In genomic region chr15:79281389-79281788, GRCm38 (mm10) we compare ENCODE assay signal across 8 mouse cellular contexts. TPM values are rescaled to one million over a fixed set of nuclear protein-coding genes. Genes with fewer than 3 reads are reported as not detected.
DNase-seq lines count a peak whose midpoint lies in the region; ATAC-seq and TF ChIP-seq lines count a peak whose summit lies in the region.
"Had no signal": no experiment of that assay in that cellular context is flagged by ENCODE, and none has a peak within 500 bp of the region (broad histone marks: within the 10 kb centered on the region; RNA-seq: fewer than 3 reads in every experiment).

No protein-coding gene starts in this region.

- 0 out of 2 replicates have a peak, but pooled peaks have one; percentile 16 for TF ChIP-seq EP300 in ES-Bruce4 (IDR thresholded peaks at IDR 0.05; ENCODE audit: insufficient read depth, low read depth, low read length)

- WGBS in liver, embryonic 16.5 days (ENCODE audit: insufficient replicate concordance): 23% methylated on average over 1 of the region's 1 CpGs
- WGBS in stomach, embryonic 14.5 days: 55% methylated on average over 1 of the region's 1 CpGs
- 100% methylated on average over 1 of the region's 1 CpGs for WGBS in midbrain, embryonic 13.5 days
- 89% methylated on average over 1 of the region's 1 CpGs for WGBS in neural tube, embryonic 15.5 days

- H3K27ac ChIP-seq in ES-Bruce4 (ENCODE audit: insufficient read depth, low read length): peak overlapping the region; percentile 85
- peak overlapping the region; percentile 65 for H3K27ac ChIP-seq in liver, embryonic 16.5 days (ENCODE audit: low read length)
- peak overlapping the region; percentile 39; the same call in 1 of the 2 replicates for H3K27ac ChIP-seq in stomach, embryonic 14.5 days (ENCODE audit: low read length)
- no peak overlapping the region for H3K27ac ChIP-seq in midbrain, embryonic 13.5 days
- H3K27ac ChIP-seq in neural tube, embryonic 15.5 days (replicated peaks): no peak overlapping the region
- H3K27ac ChIP-seq: embryonic facial prominence, embryonic 12.5 days had no signal

- no peaks in the 10 kb centered on the region for H3K27me3 ChIP-seq in ES-Bruce4 (ENCODE audit: control insufficient read depth, insufficient read depth, low read length, poor library complexity, severe bottlenecking)
- no peaks in the 10 kb centered on the region for H3K27me3 ChIP-seq in liver, embryonic 16.5 days (ENCODE audit: control insufficient read depth, insufficient read depth, low read depth, low read length)
- no peaks in the 10 kb centered on the region for H3K27me3 ChIP-seq in stomach, embryonic 14.5 days (ENCODE audit: control insufficient read depth, insufficient read depth, low read length)
- no peaks in the 10 kb centered on the region for H3K27me3 ChIP-seq in midbrain, embryonic 13.5 days
- no peaks in the 10 kb centered on the region for H3K27me3 ChIP-seq in neural tube, embryonic 15.5 days (replicated peaks)
- H3K27me3 ChIP-seq: embryonic facial prominence, embryonic 12.5 days had no signal

- H3K4me1 ChIP-seq in ES-Bruce4 (ENCODE audit: control insufficient read depth, insufficient read depth, low read length): peaks cover 2% of the 10 kb centered on the region
- H3K4me1 ChIP-seq in liver, embryonic 16.5 days (ENCODE audit: control insufficient read depth, low read depth, low read length): peaks cover 12% of the 10 kb centered on the region
- H3K4me1 ChIP-seq in stomach, embryonic 14.5 days (ENCODE audit: control insufficient read depth, insufficient read depth, low read length): no peaks in the 10 kb centered on the region
- no peaks in the 10 kb centered on the region for H3K4me1 ChIP-seq in midbrain, embryonic 13.5 days (replicated peaks)
- H3K4me1 ChIP-seq in neural tube, embryonic 15.5 days: no peaks in the 10 kb centered on the region

- ATAC-seq in liver, embryonic 16.5 days (ENCODE audit: low read depth): peak; percentile 76
- peak; percentile 77 for ATAC-seq in stomach, embryonic 14.5 days (ENCODE audit: insufficient number of reproducible peaks, insufficient read depth, low FRiP score, low read depth)
- ATAC-seq in midbrain, embryonic 13.5 days: no peak
- ATAC-seq in neural tube, embryonic 15.5 days (ENCODE audit: low FRiP score): no peak

- peak overlapping the region; percentile 46 for H3K9ac ChIP-seq in ES-Bruce4 (ENCODE audit: low read depth, poor library complexity, severe bottlenecking)
- no peak overlapping the region for H3K9ac ChIP-seq in liver, embryonic 16.5 days (ENCODE audit: low read depth, low read length)
- no peak overlapping the region for H3K9ac ChIP-seq in stomach, embryonic 14.5 days (replicated peaks; ENCODE audit: low read depth, low read length)
- H3K9ac ChIP-seq in midbrain, embryonic 13.5 days (replicated peaks): no peak overlapping the region
- H3K9ac ChIP-seq in neural tube, embryonic 15.5 days (replicated peaks): no peak overlapping the region
- H3K9ac ChIP-seq: embryonic facial prominence, embryonic 12.5 days had no signal

- DNase-seq in c-Kit-positive CD71-negative TER-119-negative erythroid progenitor cells, embryonic 14.5 days (ENCODE audit: low read depth): peak; percentile 53
- DNase-seq in adipocyte (ENCODE audit: low spot score): no peak

- TF ChIP-seq CTCF in ES-Bruce4 (IDR thresholded peaks at IDR 0.05; ENCODE audit: low read depth, low read length): no peak

- H3K4me3 ChIP-seq in ES-Bruce4 (ENCODE audit: low read depth, low read length): peak overlapping the region; percentile 41
- no peak overlapping the region for H3K4me3 ChIP-seq in liver, embryonic 16.5 days (ENCODE audit: low read depth, low read length)
- H3K4me3 ChIP-seq in stomach, embryonic 14.5 days (ENCODE audit: low read depth, low read length): no peak overlapping the region
- H3K4me3 ChIP-seq in midbrain, embryonic 13.5 days (replicated peaks): no peak overlapping the region
- H3K4me3 ChIP-seq in neural tube, embryonic 15.5 days (replicated peaks): no peak overlapping the region
- H3K4me3 ChIP-seq: embryonic facial prominence, embryonic 12.5 days had no signal

- no peak for TF ChIP-seq POLR2A in ES-Bruce4 (IDR thresholded peaks at IDR 0.05; ENCODE audit: insufficient read depth, low read length)

- no peak overlapping the region for H3K4me2 ChIP-seq in liver, embryonic 16.5 days (ENCODE audit: low read depth, low read length)
- H3K4me2 ChIP-seq in stomach, embryonic 14.5 days (replicated peaks; ENCODE audit: low read depth, low read length): no peak overlapping the region
- H3K4me2 ChIP-seq in midbrain, embryonic 13.5 days (replicated peaks): no peak overlapping the region
- H3K4me2 ChIP-seq in neural tube, embryonic 15.5 days: no peak overlapping the region
- H3K4me2 ChIP-seq: embryonic facial prominence, embryonic 12.5 days had no signal

- H3K9me3 ChIP-seq in ES-Bruce4 (replicated peaks; ENCODE audit: control insufficient read depth, insufficient read depth, low read length, poor library complexity, severe bottlenecking): no peaks in the 10 kb centered on the region
- no peaks in the 10 kb centered on the region for H3K9me3 ChIP-seq in liver, embryonic 16.5 days (replicated peaks; ENCODE audit: control insufficient read depth, low read length)
- no peaks in the 10 kb centered on the region for H3K9me3 ChIP-seq in stomach, embryonic 14.5 days (ENCODE audit: control insufficient read depth, low read depth, low read length)
- no peaks in the 10 kb centered on the region for H3K9me3 ChIP-seq in midbrain, embryonic 13.5 days
- no peaks in the 10 kb centered on the region for H3K9me3 ChIP-seq in neural tube, embryonic 15.5 days (replicated peaks)
- H3K9me3 ChIP-seq: embryonic facial prominence, embryonic 12.5 days had no signal

- H3K36me3 ChIP-seq in ES-Bruce4 (ENCODE audit: control insufficient read depth, insufficient read depth, low read length, poor library complexity, severe bottlenecking): no peaks in the 10 kb centered on the region
- no peaks in the 10 kb centered on the region for H3K36me3 ChIP-seq in liver, embryonic 16.5 days (ENCODE audit: control insufficient read depth, insufficient read depth)
- no peaks in the 10 kb centered on the region; the same call in 1 of the 2 replicates for H3K36me3 ChIP-seq in stomach, embryonic 14.5 days (ENCODE audit: control insufficient read depth, insufficient read depth, low read length)
- peaks cover 5% of the 10 kb centered on the region for H3K36me3 ChIP-seq in midbrain, embryonic 13.5 days
- no peaks in the 10 kb centered on the region for H3K36me3 ChIP-seq in neural tube, embryonic 15.5 days

RNA-seq across cellular contexts. Expression of gene Baiap2l2, which starts 3.9 kb away (rescaled TPM):
- polyA plus RNA-seq in ES-Bruce4 (2011; ENCODE audit: insufficient read depth, insufficient read length, low read depth, missing spikeins): 0.69 and 1.8 TPM in 2 replicates
- 1.7 and 2.6 TPM in 2 replicates for polyA plus RNA-seq in liver, embryonic 16.5 days (2015; fragmentation: Nextera tagmentation; extraction: Ambion mirVana)
- 5.9 and 8.6 TPM in 2 replicates for polyA plus RNA-seq in stomach, embryonic 14.5 days (2014; fragmentation: Nextera tagmentation; extraction: Ambion mirVana)
- 0.72 and 1.4 TPM in 2 replicates for polyA plus RNA-seq in midbrain, embryonic 13.5 days (2015; fragmentation: Nextera tagmentation; extraction: Ambion mirVana)
- 2.0 and 4.0 TPM in 2 replicates for polyA plus RNA-seq in neural tube, embryonic 15.5 days (2015; fragmentation: Nextera tagmentation; extraction: Ambion mirVana)

RNA-seq across cellular contexts. Expression of gene Slc16a8, which starts 26.8 kb away (rescaled TPM):
- polyA plus RNA-seq in ES-Bruce4 (2011; ENCODE audit: insufficient read depth, insufficient read length, low read depth, missing spikeins): not detected in 2 replicates
- not detected in 2 replicates for polyA plus RNA-seq in liver, embryonic 16.5 days (2015; fragmentation: Nextera tagmentation; extraction: Ambion mirVana)
- polyA plus RNA-seq in stomach, embryonic 14.5 days (2014; fragmentation: Nextera tagmentation; extraction: Ambion mirVana): 0.18 and 0.19 TPM in 2 replicates
- polyA plus RNA-seq in midbrain, embryonic 13.5 days (2015; fragmentation: Nextera tagmentation; extraction: Ambion mirVana): 0.22 and 0.23 TPM in 2 replicates
- 0.27 and 0.40 TPM in 2 replicates for polyA plus RNA-seq in neural tube, embryonic 15.5 days (2015; fragmentation: Nextera tagmentation; extraction: Ambion mirVana)

RNA-seq across cellular contexts. Expression of gene Pla2g6, which starts 46.8 kb away (rescaled TPM):
- polyA plus RNA-seq in ES-Bruce4 (2011; ENCODE audit: insufficient read depth, insufficient read length, low read depth, missing spikeins): 40.2 and 40.6 TPM in 2 replicates
- 16.7 and 19.5 TPM in 2 replicates for polyA plus RNA-seq in liver, embryonic 16.5 days (2015; fragmentation: Nextera tagmentation; extraction: Ambion mirVana)
- polyA plus RNA-seq in stomach, embryonic 14.5 days (2014; fragmentation: Nextera tagmentation; extraction: Ambion mirVana): 16.6 and 17.4 TPM in 2 replicates
- polyA plus RNA-seq in midbrain, embryonic 13.5 days (2015; fragmentation: Nextera tagmentation; extraction: Ambion mirVana): 37.5 and 43.3 TPM in 2 replicates
- 26.1 and 27.9 TPM in 2 replicates for polyA plus RNA-seq in neural tube, embryonic 15.5 days (2015; fragmentation: Nextera tagmentation; extraction: Ambion mirVana)

RNA-seq across cellular contexts. Expression of gene Gm49486, which starts 52.2 kb away (rescaled TPM):
- 1.0 TPM in 2 replicates for polyA plus RNA-seq in ES-Bruce4 (2011; ENCODE audit: insufficient read depth, insufficient read length, low read depth, missing spikeins)
- polyA plus RNA-seq in liver, embryonic 16.5 days (2015; fragmentation: Nextera tagmentation; extraction: Ambion mirVana): 0.04 and 0.07 TPM in 2 replicates
- 0.93 and 1.3 TPM in 2 replicates for polyA plus RNA-seq in stomach, embryonic 14.5 days (2014; fragmentation: Nextera tagmentation; extraction: Ambion mirVana)
- polyA plus RNA-seq in midbrain, embryonic 13.5 days (2015; fragmentation: Nextera tagmentation; extraction: Ambion mirVana): 0.88 and 1.0 TPM in 2 replicates
- 1.3 and 1.5 TPM in 2 replicates for polyA plus RNA-seq in neural tube, embryonic 15.5 days (2015; fragmentation: Nextera tagmentation; extraction: Ambion mirVana)

RNA-seq across cellular contexts. Expression of gene Pick1, which starts 52.4 kb away (rescaled TPM):
- polyA plus RNA-seq in ES-Bruce4 (2011; ENCODE audit: insufficient read depth, insufficient read length, low read depth, missing spikeins): 47.8 and 48.0 TPM in 2 replicates
- 13.1 and 13.3 TPM in 2 replicates for polyA plus RNA-seq in liver, embryonic 16.5 days (2015; fragmentation: Nextera tagmentation; extraction: Ambion mirVana)
- 28.7 and 33.1 TPM in 2 replicates for polyA plus RNA-seq in stomach, embryonic 14.5 days (2014; fragmentation: Nextera tagmentation; extraction: Ambion mirVana)
- polyA plus RNA-seq in midbrain, embryonic 13.5 days (2015; fragmentation: Nextera tagmentation; extraction: Ambion mirVana): 82.2 and 86.8 TPM in 2 replicates
- polyA plus RNA-seq in neural tube, embryonic 15.5 days (2015; fragmentation: Nextera tagmentation; extraction: Ambion mirVana): 89.9 and 99.7 TPM in 2 replicates

Comparison
In these comparisons a context has a peak if more than half of its experiments do, and no peak if none do; other contexts are left out.
1. H3K27ac ChIP-seq: peak in ES-Bruce4 (single experiment), liver, embryonic 16.5 days (single experiment) and stomach, embryonic 14.5 days (single experiment); none in midbrain, embryonic 13.5 days (single experiment) and neural tube, embryonic 15.5 days (single experiment).
2. ATAC-seq: peak in liver, embryonic 16.5 days (single experiment) and stomach, embryonic 14.5 days (single experiment); none in midbrain, embryonic 13.5 days (single experiment) and neural tube, embryonic 15.5 days (single experiment).